Comparison of ENCODE assay signal across 8 mouse cellular contexts in the genomic region with DNA sequence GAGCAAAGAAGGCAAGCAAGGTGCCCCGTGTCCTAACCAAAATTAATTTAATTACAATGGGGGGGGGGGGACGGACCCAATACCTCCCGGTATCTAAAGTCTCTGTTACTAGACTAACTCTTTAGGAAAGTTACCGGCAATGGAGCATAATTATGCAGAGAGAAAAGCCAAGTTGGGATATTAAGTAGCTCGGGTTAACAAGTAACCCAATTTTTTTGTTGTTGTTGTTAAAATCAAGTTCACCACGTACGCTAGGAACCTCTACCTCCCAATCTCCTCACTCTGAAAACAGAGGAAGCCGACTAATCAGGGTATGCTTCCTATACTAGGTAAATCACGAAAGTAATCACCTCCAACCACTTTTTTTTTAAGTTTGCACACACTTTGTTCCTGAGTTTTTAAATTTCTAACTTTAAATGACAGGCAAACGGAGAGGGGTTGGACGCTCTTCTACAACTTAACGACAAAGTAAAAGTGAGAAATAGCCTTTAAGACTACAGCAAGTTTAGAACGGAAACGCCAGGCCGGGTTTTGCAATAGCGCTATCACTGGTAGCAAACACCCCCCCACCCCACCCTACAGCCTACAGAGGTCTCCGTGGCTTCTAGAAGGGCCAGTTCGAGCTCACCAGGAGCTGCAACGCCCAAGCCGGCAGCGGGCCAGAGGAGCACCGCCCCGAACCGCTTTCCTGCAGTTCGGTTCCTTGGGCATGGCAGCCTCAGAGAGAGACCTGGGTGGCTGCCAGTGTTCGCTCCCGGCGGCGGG. TPM values are rescaled to one million over a fixed set of nuclear protein-coding genes. Genes with fewer than 3 reads are reported as not detected.
DNase-seq lines count a peak whose midpoint lies in the region; ATAC-seq and TF ChIP-seq lines count a peak whose summit lies in the region.

No protein-coding gene starts in this region.

- H3K9ac ChIP-seq in liver, embryonic 14.5 days (replicated peaks) = no peak overlapping the region

- peak; percentile 25 for ATAC-seq in inflammation-experienced regulatory T-cells, adult 6 months
- ATAC-seq in liver, embryonic 14.5 days (ENCODE audit: insufficient read depth) = no peak

- no peaks in the 10 kb centered on the region for H3K9me3 ChIP-seq in liver, embryonic 14.5 days (ENCODE audit: control insufficient read depth, low read length)

- DNase-seq in cerebellum, adult 11-12 months = peak; percentile 4
- no peak for DNase-seq in cerebellum, postnatal 4 days (ENCODE audit: low spot score in 2 of 2)
- peak; percentile 70 for DNase-seq in adrenal gland, postnatal 10 days
- peak; percentile 34 for DNase-seq in gastrocnemius, adult 18-20 months (ENCODE audit: low spot score)
- no peak for DNase-seq in liver, embryonic 14.5 days (ENCODE audit: low read depth in 3 of 3, low spot score in 3 of 3)
- peak; percentile 12 to 15 for DNase-seq in natural killer cell, adult 2 months (ENCODE audit: low spot score in 2 of 2)
- no peak for DNase-seq in right cerebral cortex, adult 2 months (ENCODE audit: low spot score in 2 of 2)

- TF ChIP-seq EP300 in liver, embryonic 14.5 days (IDR thresholded peaks at IDR 0.05; ENCODE audit: low read depth) = no peak

- TF ChIP-seq CTCF in liver, embryonic 14.5 days (IDR thresholded peaks at IDR 0.05; ENCODE audit: low read depth) = no peak

- no peaks in the 10 kb centered on the region for H3K36me3 ChIP-seq in liver, embryonic 14.5 days (replicated peaks; ENCODE audit: control insufficient read depth, insufficient read depth, low read depth)

- H3K27me3 ChIP-seq in liver, embryonic 14.5 days (ENCODE audit: control insufficient read depth, insufficient read depth, low read length) = peaks cover 58% of the 10 kb centered on the region

- no peaks in the 10 kb centered on the region for H3K4me1 ChIP-seq in liver, embryonic 14.5 days (replicated peaks; ENCODE audit: control insufficient read depth in 2 of 2, insufficient read depth in 2 of 2, low read length in 1 of 2)

- WGBS in liver, embryonic 14.5 days (ENCODE audit: insufficient replicate concordance) = 3% methylated on average over 29 of the region's 29 CpGs

- no peak overlapping the region for H3K27ac ChIP-seq in liver, embryonic 14.5 days

- H3K4me3 ChIP-seq in liver, embryonic 14.5 days (ENCODE audit: insufficient read depth in 1 of 2, low read depth in 2 of 2, low read length in 2 of 2) = peak overlapping the region; percentile 12 to 46

- H3K4me2 ChIP-seq in liver, embryonic 14.5 days (ENCODE audit: low read depth) = peak overlapping the region; percentile 65

RNA-seq across cellular contexts. Expression of a gene that starts 1.2 kb away (rescaled TPM):
- under 1 TPM; 0.63 to 0.82 TPM for total RNA-seq in adrenal gland, postnatal 10 days (2021)
- 1 to 10 TPM in 1 of 2 experiments, under 1 TPM in 1; 0.30 to 1.7 TPM for total RNA-seq in gastrocnemius, adult 18-20 months (2021)
- polyA plus RNA-seq in inflammation-experienced regulatory T-cells, adult 6 months (2017; shearing (Covaris generic)) = 10 to 100 TPM; 11.0 to 24.6 (median 12.1) TPM
- polyA plus RNA-seq in liver, embryonic 14.5 days (2012; rRNA removed) = 0.71 and 0.84 TPM in 2 replicates
- polyA plus RNA-seq in liver, embryonic 14.5 days (2014; fragmentation: Nextera tagmentation; extraction: Ambion mirVana) = 0.30 and 0.67 TPM in 2 replicates

RNA-seq across cellular contexts. Expression of a gene that starts 45.3 kb away (rescaled TPM):
- total RNA-seq in adrenal gland, postnatal 10 days (2021) = not detected
- under 1 TPM in 1 of 2 experiments, not detected in 1; 0.69 TPM for total RNA-seq in gastrocnemius, adult 18-20 months (2021)
- polyA plus RNA-seq in inflammation-experienced regulatory T-cells, adult 6 months (2017; shearing (Covaris generic)) = not detected
- not detected in 2 replicates for polyA plus RNA-seq in liver, embryonic 14.5 days (2012; rRNA removed)
- polyA plus RNA-seq in liver, embryonic 14.5 days (2014; fragmentation: Nextera tagmentation; extraction: Ambion mirVana) = not detected in 2 replicates

Comparison
In these comparisons a context has a peak if more than half of its experiments do, and no peak if none do; other contexts are left out.
1. DNase-seq: peak in cerebellum, adult 11-12 months (single experiment), adrenal gland, postnatal 10 days (single experiment), gastrocnemius, adult 18-20 months (single experiment) and natural killer cell, adult 2 months (2 of 2); none in cerebellum, postnatal 4 days (0 of 2), liver, embryonic 14.5 days (0 of 3) and right cerebral cortex, adult 2 months (0 of 2).